Mouse (Mus musculus) CH12F3 (cell line): ENCODE data around the gene Nr1h2.

Experiments used
- in situ Hi-C: fragments of 300-500 bp; cut with MboI; formaldehyde crosslinking; loops from 2 replicates; pipeline ENCODE4 v1.14.3; 2020; ENCODE audit warnings: low sequenced_read_pairs

The Nr1h2 gene

GRCm38 (mm10) chr7:44585606-44586005, 31.9 kb upstream of the Nr1h2 start:
- in situ Hi-C loops: no loop called here

- in situ Hi-C loops: no loop called here
Observed at GRCm38 (mm10) chr7:44584921-44585320, 31.2 kb upstream of the Nr1h2 start.

- in situ Hi-C loops: no loop called here
Observed at GRCm38 (mm10) chr7:44584265-44584804, 30.6 kb upstream of the Nr1h2 start.

GRCm38 (mm10) chr7:44583146-44583545, 29.4 kb upstream of the Nr1h2 start:
- in situ Hi-C loops: no loop called here

- in situ Hi-C loops: no loop called here
Observed at GRCm38 (mm10) chr7:44582709-44583108, 29.0 kb upstream of the Nr1h2 start.

- in situ Hi-C loops: no loop called here
Observed at GRCm38 (mm10) chr7:44581637-44582036, 27.9 kb upstream of the Nr1h2 start.

- in situ Hi-C loops: no loop called here
Observed at GRCm38 (mm10) chr7:44576333-44576844, 22.6 kb upstream of the Nr1h2 start.

GRCm38 (mm10) chr7:44572956-44573484, 19.3 kb upstream of the Nr1h2 start:
- in situ Hi-C loops: no loop called here

GRCm38 (mm10) chr7:44572213-44572701, 18.5 kb upstream of the Nr1h2 start, which contains the start of gene Napsa:
TSS of gene Napsa (plus strand) at chr7:44572380.
- in situ Hi-C loops: no loop called here

- in situ Hi-C loops: no loop called here
Observed at GRCm38 (mm10) chr7:44571811-44572210, 18.1 kb upstream of the Nr1h2 start.

GRCm38 (mm10) chr7:44570989-44571388, 17.2 kb upstream of the Nr1h2 start:
- in situ Hi-C loops: no loop called here

GRCm38 (mm10) chr7:44568803-44569202, 15.1 kb upstream of the Nr1h2 start:
- in situ Hi-C loops: no loop called here

- in situ Hi-C loops: no loop called here
Observed at GRCm38 (mm10) chr7:44565414-44565813, 11.7 kb upstream of the Nr1h2 start.

- in situ Hi-C loops: no loop called here
Observed at GRCm38 (mm10) chr7:44564486-44564885, 10.7 kb upstream of the Nr1h2 start.

GRCm38 (mm10) chr7:44563284-44563683, 9.5 kb upstream of the Nr1h2 start:
- in situ Hi-C loops: no loop called here

GRCm38 (mm10) chr7:44560435-44561400, 7.0 kb upstream of the Nr1h2 start:
- in situ Hi-C loops: no loop called here

GRCm38 (mm10) chr7:44557629-44558028, 3.9 kb upstream of the Nr1h2 start:
- in situ Hi-C loops: no loop called here

- in situ Hi-C loops: no loop called here
Observed at GRCm38 (mm10) chr7:44553196-44553764, 471 bp downstream of the Nr1h2 start.

GRCm38 (mm10) chr7:44552141-44552908, 1.4 kb downstream of the Nr1h2 start:
- in situ Hi-C loops: no loop called here

- in situ Hi-C loops: no loop called here
Observed at GRCm38 (mm10) chr7:44551731-44552130, 2.0 kb downstream of the Nr1h2 start.
